In the genomic region with DNA sequence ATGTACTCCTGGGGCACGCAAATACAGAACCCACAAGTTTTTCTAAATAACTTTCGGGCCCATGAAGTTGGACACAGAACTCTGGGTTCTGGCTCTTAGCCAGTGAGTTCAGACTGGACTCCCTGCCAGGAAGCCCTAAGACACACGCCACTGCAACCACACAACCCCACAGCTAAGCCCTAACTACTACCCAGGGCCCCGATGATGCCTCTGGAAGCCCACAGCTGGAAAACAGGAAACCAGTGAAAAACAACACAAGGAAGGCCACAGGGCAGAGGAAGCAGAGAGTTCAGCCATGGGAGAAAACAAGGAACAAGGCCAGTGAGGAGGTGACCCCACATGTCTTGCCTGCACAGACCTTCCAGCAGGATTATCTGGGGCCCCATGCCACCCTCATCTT, we compare ENCODE assay signal across 15 mouse cellular contexts. TPM values are rescaled to one million over a fixed set of nuclear protein-coding genes. Genes with fewer than 3 reads are reported as not detected.
A peak's percentile ranks its signal among the peaks of the same experiment; 100 is the strongest.
DNase-seq lines count a peak whose midpoint lies in the region; ATAC-seq and TF ChIP-seq lines count a peak whose summit lies in the region.
"Had no signal": no experiment of that assay in that cellular context is flagged by ENCODE, and none has a peak within 500 bp of the region (broad histone marks: within the 10 kb centered on the region; RNA-seq: fewer than 3 reads in every experiment).

No protein-coding gene starts in this region.

- H3K4me2 ChIP-seq in hindbrain, postnatal 0 days (ENCODE audit: low read depth, low read length) = no peak overlapping the region
- no peak overlapping the region for H3K4me2 ChIP-seq in lung, embryonic 14.5 days
- H3K4me2 ChIP-seq in embryonic facial prominence, embryonic 13.5 days = peak overlapping the region; percentile 7; the same call in 1 of the 2 replicates
- no peak overlapping the region for H3K4me2 ChIP-seq in limb, embryonic 15.5 days
- H3K4me2 ChIP-seq: midbrain, embryonic 13.5 days had no signal

- peaks cover 10% of the 10 kb centered on the region; the same call in 1 of the 2 replicates for H3K4me1 ChIP-seq in hindbrain, postnatal 0 days (ENCODE audit: insufficient read depth, low read length)
- peaks cover 74% of the 10 kb centered on the region for H3K4me1 ChIP-seq in hindbrain, embryonic 10.5 days (replicated peaks)
- peaks cover 12% of the 10 kb centered on the region for H3K4me1 ChIP-seq in lung, embryonic 14.5 days (ENCODE audit: insufficient read depth)
- H3K4me1 ChIP-seq in embryonic facial prominence, embryonic 13.5 days = peaks cover 81% of the 10 kb centered on the region
- H3K4me1 ChIP-seq in limb, embryonic 15.5 days = peaks cover 43% of the 10 kb centered on the region

- no peak overlapping the region for H3K4me3 ChIP-seq in hindbrain, postnatal 0 days (ENCODE audit: low read length)
- H3K4me3 ChIP-seq in hindbrain, embryonic 10.5 days = no peak overlapping the region
- H3K4me3 ChIP-seq in lung, embryonic 14.5 days (ENCODE audit: low read depth, low read length) = no peak overlapping the region
- H3K4me3 ChIP-seq in embryonic facial prominence, embryonic 13.5 days = no peak overlapping the region
- no peak overlapping the region for H3K4me3 ChIP-seq in limb, embryonic 15.5 days
- H3K4me3 ChIP-seq: midbrain, embryonic 13.5 days had no signal

- no peak for TF ChIP-seq CTCF in hindbrain, postnatal 0 days (IDR thresholded peaks at IDR 0.05; ENCODE audit: low read depth)
- no peak for TF ChIP-seq CTCF in lung, embryonic 14.5 days (IDR thresholded peaks at IDR 0.05; ENCODE audit: low read depth)

- DNase-seq in hindbrain, postnatal 0 days (ENCODE audit: low spot score) = no peak
- DNase-seq in hindbrain, embryonic 10.5 days (ENCODE audit: low spot score) = no peak
- DNase-seq in lung, embryonic 14.5 days = no peak
- DNase-seq in lung, postnatal 14 days = no peak
- DNase-seq in layer of hippocampus, adult 11-12 months (ENCODE audit: low spot score) = no peak
- DNase-seq in c-Kit-positive CD71-positive TER-119-positive erythroid progenitor cells, embryonic 14.5 days (ENCODE audit: low spot score) = no peak
- DNase-seq: adrenal gland, postnatal 25 days; cerebellum, postnatal 25 days; gastrocnemius, postnatal 10 days; right cerebral cortex, postnatal 25 days; thymus, postnatal 14 days had no signal

- no peaks in the 10 kb centered on the region for H3K36me3 ChIP-seq in hindbrain, postnatal 0 days (ENCODE audit: insufficient read depth, low read length)
- peaks cover 81% of the 10 kb centered on the region for H3K36me3 ChIP-seq in hindbrain, embryonic 10.5 days
- H3K36me3 ChIP-seq in lung, embryonic 14.5 days (ENCODE audit: insufficient read depth) = peaks cover 44% of the 10 kb centered on the region
- H3K36me3 ChIP-seq in embryonic facial prominence, embryonic 13.5 days = peaks cover 43% of the 10 kb centered on the region
- peaks cover 22% of the 10 kb centered on the region; the same call in 1 of the 2 replicates for H3K36me3 ChIP-seq in limb, embryonic 15.5 days

- ATAC-seq in hindbrain, postnatal 0 days = no peak
- no peak for ATAC-seq in lung, embryonic 14.5 days (ENCODE audit: insufficient read depth)
- ATAC-seq in embryonic facial prominence, embryonic 13.5 days (ENCODE audit: insufficient number of reproducible peaks, insufficient read depth, low FRiP score, low TSS enrichment, low read depth) = no peak
- ATAC-seq in limb, embryonic 15.5 days (ENCODE audit: insufficient number of reproducible peaks, low FRiP score, low TSS enrichment, low read depth) = no peak
- ATAC-seq: forebrain, embryonic 16.5 days; midbrain, embryonic 13.5 days had no signal

- no peaks in the 10 kb centered on the region for H3K27me3 ChIP-seq in hindbrain, postnatal 0 days (ENCODE audit: insufficient read depth, low read length)
- no peaks in the 10 kb centered on the region for H3K27me3 ChIP-seq in hindbrain, embryonic 10.5 days (ENCODE audit: insufficient read depth, poor library complexity, severe bottlenecking)
- H3K27me3 ChIP-seq in lung, embryonic 14.5 days (ENCODE audit: insufficient read depth, low read length) = no peaks in the 10 kb centered on the region
- H3K27me3 ChIP-seq in embryonic facial prominence, embryonic 13.5 days = no peaks in the 10 kb centered on the region
- no peaks in the 10 kb centered on the region for H3K27me3 ChIP-seq in limb, embryonic 15.5 days
- H3K27me3 ChIP-seq: midbrain, embryonic 13.5 days had no signal

- peak overlapping the region; percentile 11; the same call in 1 of the 2 replicates for H3K27ac ChIP-seq in hindbrain, postnatal 0 days
- no peak overlapping the region for H3K27ac ChIP-seq in hindbrain, embryonic 10.5 days
- peak overlapping the region; percentile 46; the same call in 1 of the 2 replicates for H3K27ac ChIP-seq in lung, embryonic 14.5 days (ENCODE audit: low read depth)
- peak overlapping the region; percentile 69 for H3K27ac ChIP-seq in embryonic facial prominence, embryonic 13.5 days
- H3K27ac ChIP-seq in limb, embryonic 15.5 days = peak overlapping the region; percentile 73

- 65% methylated on average over 4 of the region's 4 CpGs for WGBS in hindbrain, postnatal 0 days
- 89% methylated on average over 4 of the region's 4 CpGs for WGBS in hindbrain, embryonic 10.5 days
- 62% methylated on average over 4 of the region's 4 CpGs for WGBS in lung, embryonic 14.5 days
- 65% methylated on average over 4 of the region's 4 CpGs for WGBS in embryonic facial prominence, embryonic 13.5 days
- 63% methylated on average over 4 of the region's 4 CpGs for WGBS in limb, embryonic 15.5 days

- H3K9me3 ChIP-seq in hindbrain, postnatal 0 days (ENCODE audit: low read length) = no peaks in the 10 kb centered on the region
- no peaks in the 10 kb centered on the region for H3K9me3 ChIP-seq in hindbrain, embryonic 10.5 days
- H3K9me3 ChIP-seq in lung, embryonic 14.5 days (ENCODE audit: low read depth, low read length) = no peaks in the 10 kb centered on the region
- H3K9me3 ChIP-seq in embryonic facial prominence, embryonic 13.5 days = no peaks in the 10 kb centered on the region
- H3K9me3 ChIP-seq in limb, embryonic 15.5 days = no peaks in the 10 kb centered on the region
- H3K9me3 ChIP-seq: midbrain, embryonic 13.5 days had no signal

- H3K9ac ChIP-seq in hindbrain, postnatal 0 days (replicated peaks; ENCODE audit: low read length) = no peak overlapping the region
- no peak overlapping the region for H3K9ac ChIP-seq in lung, embryonic 14.5 days
- H3K9ac ChIP-seq in embryonic facial prominence, embryonic 13.5 days = no peak overlapping the region
- no peak overlapping the region for H3K9ac ChIP-seq in limb, embryonic 15.5 days
- H3K9ac ChIP-seq: midbrain, embryonic 13.5 days had no signal

RNA-seq across cellular contexts. Expression of gene Tet3, which starts 25.3 kb away (rescaled TPM):
- 30.8 and 34.8 TPM in 2 replicates for total RNA-seq in hindbrain, postnatal 0 days (2014; rRNA removed)
- 38.0 and 41.9 TPM in 2 replicates for polyA plus RNA-seq in hindbrain, postnatal 0 days (2015; fragmentation: Nextera tagmentation; extraction: Ambion mirVana)
- polyA plus RNA-seq in hindbrain, embryonic 10.5 days (2016; fragmentation: Nextera tagmentation; extraction: Ambion mirVana) = 51.1 and 56.5 TPM in 2 replicates
- polyA plus RNA-seq in lung, embryonic 14.5 days (2014; fragmentation: Nextera tagmentation; extraction: Ambion mirVana) = 34.4 and 36.9 TPM in 2 replicates
- polyA plus RNA-seq in embryonic facial prominence, embryonic 13.5 days (2015; fragmentation: Nextera tagmentation; extraction: Ambion mirVana) = 47.0 and 59.6 TPM in 2 replicates
- polyA plus RNA-seq in limb, embryonic 15.5 days (2015; fragmentation: Nextera tagmentation; extraction: Ambion mirVana) = 57.1 and 59.5 TPM in 2 replicates
